Mouse (Mus musculus) retina, postnatal 1 day (tissue): ENCODE results near the gene Acap2.

Experiments used
- DNase-seq: peaks from one replicate; pipeline ENCODE4 v3.0.0-alpha.2; 2012

The Acap2 gene

DNA sequence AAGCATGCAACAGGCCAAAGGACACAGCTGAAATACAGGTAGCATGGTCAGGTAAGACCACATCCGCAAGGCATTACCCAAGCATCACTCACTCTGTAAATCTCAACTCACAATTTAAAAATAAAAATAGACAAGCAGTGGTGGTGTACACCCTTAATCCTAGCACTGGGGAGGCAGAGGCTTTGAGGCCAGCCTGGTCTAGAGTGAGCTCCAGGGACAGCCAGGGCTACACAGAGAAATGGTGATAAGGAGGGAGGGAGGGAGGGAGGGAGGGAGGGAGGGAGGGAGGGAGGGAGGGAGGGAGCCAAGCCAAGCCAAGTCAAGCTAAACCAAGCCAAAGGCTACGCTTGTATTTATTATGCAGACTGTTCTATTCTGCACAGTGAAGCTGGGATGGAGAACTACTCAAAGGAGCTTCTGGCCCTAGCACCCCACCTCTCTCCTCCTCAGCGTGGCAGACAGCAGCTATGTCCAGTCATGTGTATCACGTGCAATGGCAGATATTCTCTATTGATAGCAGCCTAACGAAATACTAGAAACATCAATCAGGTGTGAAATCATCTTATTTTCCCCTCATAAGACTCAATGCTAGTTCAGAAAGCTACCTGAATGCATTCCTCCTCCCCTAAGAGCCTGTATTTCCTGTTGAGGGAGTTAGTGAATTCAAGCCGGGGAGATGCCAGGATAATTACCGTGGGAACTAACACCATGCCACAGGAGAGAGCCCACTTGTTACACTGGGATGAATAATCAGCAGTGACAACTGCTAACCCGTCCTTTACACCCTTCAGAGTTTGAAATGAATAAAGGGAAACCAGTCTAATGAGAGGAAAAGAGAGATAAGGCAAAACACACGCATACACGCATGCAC is 33.8 kb downstream of the Acap2 start:
- peak; percentile 91 for DNase-seq

GRCm38 (mm10) chr16:31165907-31166306 is 35.1 kb downstream of the Acap2 start:
- DNase-seq = no peak

GRCm38 (mm10) chr16:31165467-31165866 is 35.6 kb downstream of the Acap2 start:
- no peak for DNase-seq

DNA sequence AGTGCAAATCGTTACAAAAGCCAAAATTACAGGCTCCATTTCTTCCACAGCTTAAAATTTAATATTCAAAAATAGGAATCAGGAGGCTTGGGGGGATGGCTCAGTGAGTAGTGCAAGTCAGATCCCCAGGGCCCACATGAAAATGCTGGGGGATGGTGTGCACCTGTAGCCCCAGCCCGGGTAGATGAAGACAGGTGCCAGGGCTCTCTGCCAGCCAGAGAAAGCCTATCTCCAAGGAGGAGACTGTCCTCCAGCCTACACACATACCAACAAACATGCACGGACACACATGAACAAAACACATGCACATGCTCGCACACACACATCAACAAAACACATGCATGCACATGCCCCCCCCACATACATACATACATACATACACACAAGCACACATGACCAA is 36.9 kb downstream of the Acap2 start:
- no peak for DNase-seq

- no peak for DNase-seq
Observed at GRCm38 (mm10) chr16:31160486-31160885, 40.6 kb downstream of the Acap2 start.

DNA sequence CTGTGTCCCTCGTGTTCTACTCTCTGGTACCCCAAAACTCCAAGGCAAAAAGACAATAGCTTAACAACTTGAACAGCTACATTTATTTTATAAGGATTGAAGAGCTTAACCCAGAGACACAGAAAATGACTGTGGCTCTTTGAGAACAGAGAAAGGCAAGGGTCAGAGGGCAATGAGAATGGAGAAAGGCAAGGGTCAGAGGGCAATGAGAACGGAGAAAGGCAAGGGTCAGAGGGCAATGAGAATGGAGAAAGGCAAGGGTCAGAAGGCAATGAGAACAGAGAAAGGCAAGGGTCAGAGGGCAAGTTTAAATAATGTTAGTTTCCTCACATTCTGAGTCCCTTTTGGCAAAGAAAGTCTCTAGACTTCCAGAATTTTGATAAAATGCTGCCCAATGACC is 41.6 kb downstream of the Acap2 start:
- no peak for DNase-seq

DNA sequence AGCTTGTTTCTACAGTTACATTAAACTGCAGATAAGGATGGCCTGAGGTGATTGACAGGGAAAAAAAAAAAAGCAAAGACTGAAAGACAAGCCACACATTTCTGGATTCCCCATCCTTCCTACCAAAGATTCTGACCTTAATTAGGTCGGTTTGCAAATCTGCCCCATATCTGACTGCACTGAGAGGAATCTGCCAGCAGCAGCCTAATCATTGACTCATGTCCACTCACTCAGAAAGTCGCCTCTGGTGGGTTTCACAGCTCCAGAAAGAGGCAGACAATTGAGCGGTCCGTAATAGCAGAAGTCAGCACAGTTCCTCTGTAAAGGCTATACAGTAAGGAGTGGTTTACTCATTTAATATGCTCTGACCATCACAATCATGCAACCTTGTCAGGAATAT is 51.2 kb downstream of the Acap2 start:
- DNase-seq = peak; percentile 54

DNA sequence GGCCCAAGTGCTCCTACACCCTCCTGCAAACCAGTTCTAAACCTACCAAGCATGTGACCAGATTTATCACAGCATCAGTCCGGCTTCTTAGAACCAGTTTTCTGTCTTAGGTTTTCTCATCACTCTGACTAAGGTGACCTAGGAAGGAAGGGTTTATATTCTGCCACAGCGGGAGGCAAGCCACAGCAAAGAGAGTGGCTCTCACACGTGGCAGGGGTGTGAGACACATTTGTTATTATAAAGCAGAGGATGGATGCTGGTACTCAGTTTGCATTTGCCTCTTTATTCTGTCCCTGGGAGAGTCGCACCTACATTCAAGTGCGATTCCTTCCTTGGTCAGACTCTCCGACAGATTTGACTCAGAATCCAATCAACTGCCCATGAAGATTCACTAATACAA is 52.2 kb downstream of the Acap2 start:
- DNase-seq = no peak

- DNase-seq = no peak
Observed at GRCm38 (mm10) chr16:31147766-31148165, 53.3 kb downstream of the Acap2 start.

- DNase-seq = no peak
Observed at GRCm38 (mm10) chr16:31141916-31142315, 59.1 kb downstream of the Acap2 start.

DNA sequence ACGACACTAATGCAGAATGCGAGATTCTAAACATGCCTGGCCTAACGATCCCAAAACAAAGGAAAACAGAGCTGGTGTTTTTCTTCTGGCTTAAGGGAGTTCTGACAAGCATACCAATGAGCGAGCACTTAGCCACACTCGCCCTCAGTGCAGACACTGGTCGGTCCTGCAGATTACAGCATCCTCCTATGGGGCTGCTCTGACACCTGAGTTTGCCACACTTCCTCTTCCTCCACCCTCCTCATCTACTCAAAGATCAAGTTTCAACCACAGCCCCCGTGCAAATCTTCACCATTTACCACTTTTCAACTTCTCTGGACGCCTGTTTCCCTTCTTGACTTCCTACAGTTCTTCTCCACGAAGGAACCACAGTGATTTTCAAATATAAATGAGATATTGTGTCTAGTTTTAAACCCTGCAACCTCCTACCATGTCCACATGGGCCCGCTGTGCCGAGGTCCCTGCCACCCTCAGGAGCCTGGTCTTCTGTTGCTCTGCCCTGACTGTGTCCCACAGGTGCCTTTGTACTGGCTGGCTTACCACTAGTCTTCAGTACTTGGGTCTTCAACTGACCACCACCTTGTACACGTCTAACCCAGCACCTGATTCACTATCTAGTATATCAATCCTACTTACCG is 64.3 kb downstream of the Acap2 start:
- DNase-seq = no peak

GRCm38 (mm10) chr16:31135519-31135918 is 65.5 kb downstream of the Acap2 start:
- peak; percentile 50 for DNase-seq

DNA sequence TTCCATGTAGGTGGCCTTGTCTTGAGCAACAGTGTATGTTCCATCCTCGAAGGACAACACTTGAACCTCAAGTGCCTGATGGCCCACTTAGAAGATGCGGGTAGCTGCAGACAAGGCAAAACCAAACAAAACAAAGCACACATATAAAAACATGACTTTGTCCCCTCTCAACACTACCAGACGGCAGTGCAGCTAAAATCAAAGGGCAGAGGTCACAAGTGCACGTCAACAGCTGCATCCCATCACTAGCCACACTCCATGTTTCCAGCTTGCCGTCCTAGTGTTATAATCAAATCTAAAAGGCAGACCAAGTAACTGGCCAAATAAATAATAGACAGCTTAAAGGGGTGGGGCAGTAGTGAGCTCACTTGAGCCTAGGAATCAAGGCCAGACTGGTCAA is 69.5 kb downstream of the Acap2 start:
- DNase-seq = no peak

DNA sequence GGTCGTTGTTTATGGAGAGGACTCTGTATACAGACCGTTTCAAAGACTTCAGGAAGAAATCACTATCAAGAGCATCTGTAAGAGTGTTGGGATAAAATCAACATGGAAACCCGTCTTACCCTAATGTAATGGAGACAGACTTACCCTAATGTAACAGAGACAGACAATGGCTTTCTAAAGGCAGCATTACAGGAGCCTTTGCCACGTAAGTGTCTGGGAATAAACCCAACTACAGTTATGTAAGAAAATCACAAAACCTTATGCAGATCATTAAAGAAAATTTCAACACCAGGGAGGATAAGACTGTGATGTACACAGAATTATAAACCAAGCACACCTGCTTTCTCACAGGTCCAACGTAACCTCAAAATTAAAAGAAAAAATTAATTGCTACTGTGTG is 72.9 kb downstream of the Acap2 start:
- no peak for DNase-seq

GRCm38 (mm10) chr16:31124991-31125390 is 76.1 kb downstream of the Acap2 start:
- no peak for DNase-seq

DNA sequence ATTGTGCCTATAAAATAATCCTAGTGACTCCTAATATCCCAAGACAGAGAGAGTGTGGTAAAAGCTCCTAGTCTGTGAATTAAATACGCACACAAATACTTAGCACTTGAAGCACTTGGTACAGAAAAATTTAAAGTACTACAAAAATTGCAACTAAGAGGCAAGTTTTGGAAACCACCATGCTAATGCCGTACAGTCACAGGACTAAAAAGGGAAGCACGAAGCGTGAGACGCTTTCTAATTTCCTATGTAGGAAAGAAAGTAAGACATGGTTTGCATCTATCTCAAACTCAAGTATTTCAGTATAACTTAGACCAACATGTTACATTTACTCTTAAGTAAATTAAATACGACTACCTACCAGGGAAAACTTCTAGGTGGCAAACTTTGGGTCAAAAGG is 79.4 kb downstream of the Acap2 start:
- no peak for DNase-seq

DNA sequence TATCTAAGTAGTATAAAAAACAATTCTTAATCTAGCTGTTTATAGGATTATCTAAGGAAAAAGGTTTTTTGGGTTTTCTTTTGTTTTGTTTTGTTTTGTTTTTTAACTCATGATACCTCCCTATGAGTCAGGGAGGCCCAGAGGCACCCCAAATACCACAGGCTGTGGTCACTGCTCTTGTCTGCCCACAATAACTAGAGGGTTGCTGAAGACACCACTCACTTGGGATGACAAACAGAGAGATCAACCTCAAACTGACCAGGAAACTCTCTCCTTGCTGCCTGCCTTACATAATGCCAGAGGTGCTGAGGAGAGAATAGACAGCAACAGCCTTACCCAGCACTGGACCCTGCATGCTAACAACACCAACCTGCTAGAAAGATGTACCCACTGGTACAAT is 87.4 kb downstream of the Acap2 start:
- DNase-seq = no peak

- no peak for DNase-seq
Observed at GRCm38 (mm10) chr16:31101352-31101751, 99.7 kb downstream of the Acap2 start.

DNA sequence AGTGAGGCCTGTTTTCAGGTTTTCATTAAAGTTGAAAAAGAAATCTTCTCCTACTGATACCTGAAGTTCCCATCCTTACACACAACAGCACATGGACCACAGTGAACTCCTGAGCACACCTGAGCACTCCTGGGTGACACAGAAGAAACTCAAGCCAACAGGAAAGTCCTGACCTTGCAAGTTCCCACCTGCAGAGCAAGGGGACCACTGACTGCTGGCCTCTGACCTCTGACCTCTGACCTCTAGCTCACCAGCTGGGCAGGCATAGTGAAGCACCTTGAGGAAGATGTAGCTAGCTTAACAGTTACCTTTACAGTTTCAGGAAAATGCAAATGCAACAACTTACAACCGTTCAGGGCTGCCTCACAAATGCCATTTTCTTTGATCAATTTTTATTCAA is 101.1 kb downstream of the Acap2 start:
- no peak for DNase-seq

GRCm38 (mm10) chr16:31094036-31094435 is 107.0 kb downstream of the Acap2 start:
- DNase-seq = no peak

DNA sequence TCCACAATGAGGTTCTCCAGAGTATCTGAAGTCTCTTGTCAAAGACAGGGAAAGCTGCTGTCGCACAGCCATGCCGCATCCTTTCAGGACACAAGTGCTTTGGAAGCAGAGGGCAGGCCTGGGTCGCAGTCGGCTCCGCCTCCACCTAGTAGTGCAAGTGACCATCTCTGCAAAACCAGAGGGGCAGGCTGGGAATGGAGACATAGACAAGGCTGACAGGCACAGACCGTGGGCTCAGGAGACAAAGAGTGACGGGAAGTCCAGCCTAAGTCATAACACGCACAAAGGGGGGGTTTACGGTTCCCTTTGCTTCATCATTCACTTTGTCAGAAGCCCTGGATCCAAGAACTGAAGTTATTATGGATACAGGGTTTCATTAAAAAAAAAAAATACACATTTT is 107.9 kb downstream of the Acap2 start:
- DNase-seq = no peak

- no peak for DNase-seq
Observed at GRCm38 (mm10) chr16:31081891-31082290, 119.2 kb downstream of the Acap2 start.

GRCm38 (mm10) chr16:31081125-31081664 is 119.8 kb downstream of the Acap2 start, which contains the start of gene Xxylt1:
Xxylt1 (minus strand) TSS chr16:31081432.
- peak; percentile 97 for DNase-seq

DNA sequence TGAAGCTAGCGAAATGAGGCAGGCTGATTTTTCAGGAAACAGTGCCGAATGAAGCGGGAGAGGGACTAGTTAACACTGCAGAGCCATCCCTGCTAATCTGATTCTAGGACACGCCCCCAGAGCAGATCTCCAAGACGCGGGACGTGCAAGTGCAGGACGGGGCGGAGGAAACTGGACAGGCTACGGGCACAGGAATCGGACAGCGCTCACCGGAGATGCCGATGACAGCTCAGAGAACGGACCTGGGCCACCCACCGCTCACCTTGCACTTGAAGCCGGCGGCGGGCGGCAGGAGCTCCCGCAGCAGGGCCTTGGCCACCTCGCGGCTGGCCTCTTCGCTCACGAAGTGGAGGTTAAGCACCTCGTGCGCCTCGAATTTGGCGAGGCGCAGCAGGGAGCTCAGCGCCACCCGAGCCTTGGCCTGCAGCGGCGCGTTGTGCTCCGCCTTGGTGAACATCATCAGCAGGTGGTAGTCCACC is 120.4 kb downstream of the Acap2 start:
- DNase-seq = peak; percentile 82
